In the genomic region with DNA sequence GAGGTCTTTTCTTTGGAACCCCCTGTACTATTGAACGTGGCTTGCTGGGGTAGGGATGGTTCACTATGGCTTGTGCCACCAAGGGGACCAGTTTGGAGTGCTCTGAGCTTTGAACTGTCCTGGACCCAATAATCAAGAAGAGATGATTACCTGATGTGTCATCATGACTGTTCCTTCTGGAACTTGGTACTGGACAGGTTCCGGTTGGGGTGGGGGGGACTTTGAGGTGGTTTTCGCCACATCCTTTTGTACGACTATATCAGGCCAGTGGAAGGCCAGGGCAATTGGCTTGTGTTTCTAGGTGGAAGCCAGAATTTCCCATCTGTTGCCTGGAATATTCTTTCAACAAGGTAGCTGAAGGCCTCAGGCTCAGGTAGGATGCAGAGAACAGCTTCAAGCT, we compare ENCODE assay signal across 20 mouse cellular contexts. TPM values are rescaled to one million over a fixed set of nuclear protein-coding genes. Genes with fewer than 3 reads are reported as not detected.
DNase-seq lines count a peak whose midpoint lies in the region; ATAC-seq and TF ChIP-seq lines count a peak whose summit lies in the region.
"Had no signal": no experiment of that assay in that cellular context is flagged by ENCODE, and none has a peak within 500 bp of the region (broad histone marks: within the 10 kb centered on the region; RNA-seq: fewer than 3 reads in every experiment).

No protein-coding gene starts in this region.

- TF ChIP-seq POLR2A in ES-Bruce4 (IDR thresholded peaks at IDR 0.05; ENCODE audit: insufficient read depth, low read length), result no peak

- H3K36me3 ChIP-seq in intestine, postnatal 0 days (ENCODE audit: control insufficient read depth, insufficient read depth), result no peaks in the 10 kb centered on the region
- no peaks in the 10 kb centered on the region for H3K36me3 ChIP-seq in intestine, embryonic 16.5 days (ENCODE audit: control insufficient read depth, insufficient read depth, low read length)
- H3K36me3 ChIP-seq in ES-Bruce4 (ENCODE audit: control insufficient read depth, insufficient read depth, low read length, poor library complexity, severe bottlenecking) (no peaks in the 10 kb centered on the region), macrophage (ENCODE audit: inconsistent target) (no peaks in the 10 kb centered on the region)
- no peaks in the 10 kb centered on the region for H3K36me3 ChIP-seq in neural tube, embryonic 15.5 days
- H3K36me3 ChIP-seq: embryonic facial prominence, embryonic 10.5 days; forebrain, embryonic 10.5 days; forebrain, embryonic 15.5 days; hindbrain, embryonic 10.5 days; intestine, embryonic 15.5 days had no signal

- no peak overlapping the region for H3K9ac ChIP-seq in intestine, postnatal 0 days (ENCODE audit: low read depth, low read length)
- no peak overlapping the region for H3K9ac ChIP-seq in intestine, embryonic 16.5 days (ENCODE audit: low read depth, low read length)
- H3K9ac ChIP-seq in ES-Bruce4 (ENCODE audit: low read depth, poor library complexity, severe bottlenecking), result peak overlapping the region; percentile 49; the same call in 1 of the 2 replicates
- H3K9ac ChIP-seq in neural tube, embryonic 15.5 days (replicated peaks), result no peak overlapping the region

- H3K9me3 ChIP-seq in intestine, postnatal 0 days (ENCODE audit: control insufficient read depth), result no peaks in the 10 kb centered on the region
- no peaks in the 10 kb centered on the region for H3K9me3 ChIP-seq in intestine, embryonic 16.5 days (ENCODE audit: control insufficient read depth, low read length)
- no peaks in the 10 kb centered on the region for H3K9me3 ChIP-seq in ES-Bruce4 (replicated peaks; ENCODE audit: control insufficient read depth, insufficient read depth, low read length, poor library complexity, severe bottlenecking)
- H3K9me3 ChIP-seq in neural tube, embryonic 15.5 days (replicated peaks), result no peaks in the 10 kb centered on the region
- H3K9me3 ChIP-seq: embryonic facial prominence, embryonic 10.5 days; forebrain, embryonic 10.5 days; forebrain, embryonic 15.5 days; intestine, embryonic 15.5 days had no signal

- H3K27me3 ChIP-seq in intestine, postnatal 0 days (replicated peaks; ENCODE audit: control insufficient read depth, insufficient read depth, low read length), result no peaks in the 10 kb centered on the region
- H3K27me3 ChIP-seq in intestine, embryonic 16.5 days (replicated peaks; ENCODE audit: control insufficient read depth, insufficient read depth, low read length), result no peaks in the 10 kb centered on the region
- H3K27me3 ChIP-seq in ES-Bruce4 (ENCODE audit: control insufficient read depth, insufficient read depth, low read length, poor library complexity, severe bottlenecking), result no peaks in the 10 kb centered on the region
- no peaks in the 10 kb centered on the region for H3K27me3 ChIP-seq in neural tube, embryonic 15.5 days (replicated peaks)
- H3K27me3 ChIP-seq: forebrain, embryonic 15.5 days; intestine, embryonic 15.5 days had no signal

- no peak for ATAC-seq in intestine, postnatal 0 days
- ATAC-seq in intestine, embryonic 16.5 days, result no peak
- ATAC-seq in neural tube, embryonic 15.5 days (ENCODE audit: low FRiP score), result no peak

- no peak for TF ChIP-seq EP300 in ES-Bruce4 (IDR thresholded peaks at IDR 0.05; ENCODE audit: insufficient read depth, low read depth, low read length)

- no peaks in the 10 kb centered on the region; the same call in 1 of the 2 replicates for H3K79me2 ChIP-seq in macrophage (ENCODE audit: inconsistent target)

- no peaks in the 10 kb centered on the region for H3K4me1 ChIP-seq in intestine, postnatal 0 days (replicated peaks; ENCODE audit: control insufficient read depth, insufficient read depth, low read length)
- H3K4me1 ChIP-seq in intestine, embryonic 16.5 days (ENCODE audit: control insufficient read depth, insufficient read depth, low read length), result no peaks in the 10 kb centered on the region
- peaks cover 7% of the 10 kb centered on the region for H3K4me1 ChIP-seq in ES-Bruce4 (ENCODE audit: control insufficient read depth, insufficient read depth, low read length)
- peaks cover 8% of the 10 kb centered on the region; the same call in 1 of the 2 replicates for H3K4me1 ChIP-seq in neural tube, embryonic 15.5 days
- H3K4me1 ChIP-seq: embryonic facial prominence, embryonic 10.5 days; hindbrain, embryonic 10.5 days; intestine, embryonic 15.5 days had no signal

- 87% methylated on average over 4 of the region's 4 CpGs for whole genome bisulfite sequencing in intestine, postnatal 0 days
- 89% methylated on average over 4 of the region's 4 CpGs for WGBS in intestine, embryonic 16.5 days
- 85% methylated on average over 3 of the region's 4 CpGs for WGBS in macrophage (ENCODE audit: missing documents)
- 87% methylated on average over 4 of the region's 4 CpGs for WGBS in neural tube, embryonic 15.5 days

- peak; percentile 65 for DNase-seq in 3T3-L1 (ENCODE audit: low read depth, low spot score)
- DNase-seq in layer of hippocampus, adult 9-10 months (ENCODE audit: low spot score), result no peak
- DNase-seq in spleen, adult 12 weeks (ENCODE audit: low spot score), result no peak
- DNase-seq: adrenal gland, postnatal 14 days; B cell, adult 2 months; cerebellum, adult 11-12 months; cerebellum, adult 9-11 months had no signal

- H3K4me3 ChIP-seq in intestine, postnatal 0 days (ENCODE audit: low read depth, low read length), result no peak overlapping the region
- H3K4me3 ChIP-seq in intestine, embryonic 16.5 days (ENCODE audit: low read length), result no peak overlapping the region
- H3K4me3 ChIP-seq in ES-Bruce4 (ENCODE audit: low read depth, low read length) (no peak overlapping the region), macrophage (ENCODE audit: inconsistent target) (no peak overlapping the region)
- H3K4me3 ChIP-seq in neural tube, embryonic 15.5 days (replicated peaks), result no peak overlapping the region

- H3K4me2 ChIP-seq in intestine, postnatal 0 days (replicated peaks; ENCODE audit: low read depth), result 0 out of 2 replicates have a peak overlapping the region, but pooled peaks have one; percentile 67
- H3K4me2 ChIP-seq in intestine, embryonic 16.5 days (ENCODE audit: low read depth, low read length), result no peak overlapping the region
- no peak overlapping the region for H3K4me2 ChIP-seq in neural tube, embryonic 15.5 days

- no peak for TF ChIP-seq CTCF in intestine, postnatal 0 days (IDR thresholded peaks at IDR 0.05; ENCODE audit: low read depth)
- no peak for TF ChIP-seq CTCF in ES-Bruce4 (IDR thresholded peaks at IDR 0.05; ENCODE audit: low read depth, low read length)

- H3K27ac ChIP-seq in intestine, postnatal 0 days (ENCODE audit: low read depth, low read length), result no peak overlapping the region
- H3K27ac ChIP-seq in intestine, embryonic 16.5 days (ENCODE audit: low read length), result no peak overlapping the region
- H3K27ac ChIP-seq in ES-Bruce4 (ENCODE audit: insufficient read depth, low read length) (peak overlapping the region; percentile 6; the same call in 1 of the 2 replicates), macrophage (peak overlapping the region; percentile 68; the same call in 1 of the 2 replicates)
- H3K27ac ChIP-seq in neural tube, embryonic 15.5 days (replicated peaks), result no peak overlapping the region
- H3K27ac ChIP-seq: forebrain, embryonic 15.5 days; hindbrain, embryonic 14.5 days; intestine, embryonic 15.5 days had no signal

RNA-seq across cellular contexts. Expression of a gene that starts 0.7 kb away (rescaled TPM):
- polyA plus RNA-seq in intestine, postnatal 0 days (2015; fragmentation: Nextera tagmentation; extraction: Ambion mirVana), result 10.6 and 11.1 TPM in 2 replicates
- 11.8 and 15.5 TPM in 2 replicates for polyA plus RNA-seq in intestine, embryonic 16.5 days (2015; fragmentation: Nextera tagmentation; extraction: Ambion mirVana)
- polyA plus RNA-seq in ES-Bruce4 (2011; ENCODE audit: insufficient read depth, insufficient read length, low read depth, missing spikeins) (5.6 and 6.1 TPM in 2 replicates), macrophage (2018) (29.9 to 41.0 TPM (median 37.3 TPM) in 3 replicates)
- total RNA-seq in macrophage (2018; cell fraction: chromatin; rRNA removed), result 10 to 100 TPM; 31.7 to 79.8 (median 65.5) TPM
- total RNA-seq in macrophage (2018; cell fraction: cytosol; rRNA removed), result 10 to 100 TPM; 37.6 to 92.1 (median 58.9) TPM
- total RNA-seq in macrophage (2018; cell fraction: nucleus; rRNA removed), result 100 to 1,000 TPM in 3 of 26 experiments, 10 to 100 TPM in 23; 38.6 to 108 (median 69.6) TPM
- 0.74 and 2.5 TPM in 2 replicates for polyA plus RNA-seq in neural tube, embryonic 15.5 days (2015; fragmentation: Nextera tagmentation; extraction: Ambion mirVana)

RNA-seq across cellular contexts. Expression of a gene that starts 49.7 kb away (rescaled TPM):
- polyA plus RNA-seq in intestine, postnatal 0 days (2015; fragmentation: Nextera tagmentation; extraction: Ambion mirVana), result 67.2 and 68.9 TPM in 2 replicates
- 114 and 115 TPM in 2 replicates for polyA plus RNA-seq in intestine, embryonic 16.5 days (2015; fragmentation: Nextera tagmentation; extraction: Ambion mirVana)
- polyA plus RNA-seq in ES-Bruce4 (2011; ENCODE audit: insufficient read depth, insufficient read length, low read depth, missing spikeins) (45.9 and 47.4 TPM in 2 replicates), macrophage (2018) (31.7 to 34.7 TPM (median 33.8 TPM) in 3 replicates)
- 10 to 100 TPM in 20 of 26 experiments, 1 to 10 TPM in 6; 4.1 to 39.3 (median 18.4) TPM for total RNA-seq in macrophage (2018; cell fraction: chromatin; rRNA removed)
- total RNA-seq in macrophage (2018; cell fraction: cytosol; rRNA removed), result 10 to 100 TPM; 14.4 to 34.5 (median 22.2) TPM
- 10 to 100 TPM in 21 of 26 experiments, 1 to 10 TPM in 5; 4.5 to 31.5 (median 17.8) TPM for total RNA-seq in macrophage (2018; cell fraction: nucleus; rRNA removed)
- polyA plus RNA-seq in neural tube, embryonic 15.5 days (2015; fragmentation: Nextera tagmentation; extraction: Ambion mirVana), result 40.9 and 49.1 TPM in 2 replicates

RNA-seq across cellular contexts. Expression of a gene that starts 55.4 kb away (rescaled TPM):
- 1.6 and 2.4 TPM in 2 replicates for polyA plus RNA-seq in intestine, postnatal 0 days (2015; fragmentation: Nextera tagmentation; extraction: Ambion mirVana)
- 3.9 and 4.8 TPM in 2 replicates for polyA plus RNA-seq in intestine, embryonic 16.5 days (2015; fragmentation: Nextera tagmentation; extraction: Ambion mirVana)
- polyA plus RNA-seq in ES-Bruce4 (2011; ENCODE audit: insufficient read depth, insufficient read length, low read depth, missing spikeins), result 0.97 and 1.4 TPM in 2 replicates
- 1 to 10 TPM in 7 of 26 experiments, under 1 TPM in 8, not detected in 11; 0.54 to 1.9 (median 0.87) TPM for total RNA-seq in macrophage (2018; cell fraction: chromatin; rRNA removed)
- total RNA-seq in macrophage (2018; cell fraction: cytosol; rRNA removed), result under 1 TPM in 25 of 26 experiments, not detected in 1; 0.18 to 0.93 (median 0.38) TPM
- total RNA-seq in macrophage (2018; cell fraction: nucleus; rRNA removed), result 1 to 10 TPM in 11 of 26 experiments, under 1 TPM in 7, not detected in 8; 0.55 to 2.8 (median 1.2) TPM
- polyA plus RNA-seq in macrophage (2018), result 0.85 to 1.0 TPM (median 1.0 TPM) in 3 replicates
- 78.3 and 102 TPM in 2 replicates for polyA plus RNA-seq in neural tube, embryonic 15.5 days (2015; fragmentation: Nextera tagmentation; extraction: Ambion mirVana)
- total RNA-seq: gastrocnemius, adult 8-10 months had no signal
- polyA plus RNA-seq: erythroblast, embryonic 14.5 days had no signal

Comparison
In these comparisons a context has a peak if more than half of its experiments do, and no peak if none do; other contexts are left out.
1. H3K27ac ChIP-seq: peak in ES-Bruce4 (single experiment) and macrophage (single experiment); none in intestine, postnatal 0 days (single experiment), intestine, embryonic 16.5 days (single experiment) and neural tube, embryonic 15.5 days (single experiment).
2. RNA of a gene that starts 55.4 kb away (polyA plus RNA-seq): 78.3 to 102 TPM in neural tube, embryonic 15.5 days; 3.9 to 4.8 TPM in intestine, embryonic 16.5 days, 1.6 to 2.4 TPM in intestine, postnatal 0 days, 0.97 to 1.4 TPM in ES-Bruce4 and 0.85 to 1.0 TPM in macrophage; every median in the first group is over 10 times any median in the second.